Mouse (Mus musculus): ENCODE data around the gene Lrp1. TPM values are rescaled to one million over a fixed set of nuclear protein-coding genes. Genes with fewer than 3 reads are reported as not detected.
"Not testable (repeated sequence)": the region's sequence is repeated elsewhere in the genome, so short reads cannot be mapped to it uniquely, and the experiment has no call there.

Lrp1 gene
- polyA plus RNA-seq, 1 experiment from 2014 or later, result 71.2 TPM

DNA sequence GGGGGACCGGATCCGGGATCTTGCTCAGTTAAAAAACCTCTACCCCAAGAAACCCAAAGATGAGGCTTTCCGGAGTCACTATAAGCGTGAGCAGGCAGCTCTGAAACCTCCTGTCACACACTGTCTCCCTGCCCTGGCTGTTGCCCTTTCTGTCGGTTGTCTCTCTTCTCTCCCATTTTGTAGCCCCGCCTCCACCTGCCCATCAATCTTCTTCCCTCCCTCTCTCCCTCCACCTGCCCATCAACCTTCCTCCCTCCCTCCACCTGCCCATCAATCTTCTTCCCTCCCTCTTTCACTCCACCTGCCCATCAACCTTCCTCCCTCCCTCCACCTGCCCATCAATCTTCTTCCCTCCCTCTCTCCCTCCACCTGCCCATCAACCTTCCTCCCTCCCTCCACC lies 36.7 kb upstream of the Lrp1 start:
- Histone ChIP-seq H3K4me1 (replicated peaks; ENCODE audit: control insufficient read depth, insufficient read depth, low read length) (peaks cover 10% of the 10 kb centered on the region), H3K27me3 (ENCODE audit: control insufficient read depth, insufficient read depth, low read length) (peaks cover 13% of the 10 kb centered on the region)
- not testable (repeated sequence) for H3K9me3 ChIP-seq (ENCODE audit: control insufficient read depth, low read length); H3K9ac ChIP-seq (ENCODE audit: low read length); ATAC-seq (replicated peaks; ENCODE audit: low FRiP score); H3K27ac ChIP-seq (ENCODE audit: low read depth, low read length); H3K36me3 ChIP-seq (ENCODE audit: control insufficient read depth, insufficient read depth, low read length); DNase-seq (ENCODE audit: low spot score); H3K4me2 ChIP-seq (ENCODE audit: low read depth, low read length, severe bottlenecking); H3K4me3 ChIP-seq (ENCODE audit: low read depth, low read length)
- WGBS, result 55% methylated on average over 6 of the region's 6 CpGs

DNA sequence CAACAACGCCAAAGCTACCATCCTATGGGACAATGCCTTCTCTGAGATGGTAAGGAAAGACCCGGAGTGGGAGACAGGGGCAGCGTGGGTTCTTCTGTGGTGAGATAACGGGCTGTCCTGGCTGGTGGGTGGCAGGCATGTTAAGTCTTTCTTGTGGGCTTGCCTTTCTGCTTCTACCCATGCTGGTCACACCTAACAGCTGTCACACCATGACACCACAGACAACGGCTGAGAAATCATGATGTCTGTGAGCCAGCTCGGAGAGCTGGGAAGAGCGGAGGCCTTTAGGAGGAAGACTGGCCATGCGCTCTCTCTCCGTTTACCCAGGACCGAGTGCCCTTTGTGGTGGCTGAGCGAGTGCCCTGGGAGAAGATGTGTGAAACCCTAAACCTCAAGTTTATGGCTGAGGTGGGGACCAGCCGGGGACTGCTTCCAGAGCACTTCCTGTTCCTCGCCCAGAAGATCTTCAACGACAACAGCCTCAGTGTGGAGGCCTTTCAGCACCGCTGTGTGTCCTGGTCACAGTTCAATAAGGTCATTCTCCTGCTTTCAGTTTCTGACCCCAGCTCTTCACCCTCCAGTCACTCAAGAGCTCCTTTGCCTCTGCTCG lies 34.1 kb upstream of the Lrp1 start:
- WGBS, result 83% methylated on average over 16 of the region's 16 CpGs
- H3K4me3 ChIP-seq (ENCODE audit: low read depth, low read length), result no peak overlapping the region
- no peak overlapping the region for H3K4me2 ChIP-seq (ENCODE audit: low read depth, low read length, severe bottlenecking)
- no peak overlapping the region for H3K9ac ChIP-seq (ENCODE audit: low read length)
- H3K27ac ChIP-seq (ENCODE audit: low read depth, low read length), result no peak overlapping the region
- DNase-seq (ENCODE audit: low spot score), result no peak
- no peak for ATAC-seq (replicated peaks; ENCODE audit: low FRiP score)
- no peaks in the 10 kb centered on the region for H3K4me1 ChIP-seq (replicated peaks; ENCODE audit: control insufficient read depth, insufficient read depth, low read length)
- no peaks in the 10 kb centered on the region for H3K27me3 ChIP-seq (ENCODE audit: control insufficient read depth, insufficient read depth, low read length)
- no peaks in the 10 kb centered on the region for H3K9me3 ChIP-seq (ENCODE audit: control insufficient read depth, low read length)
- no peaks in the 10 kb centered on the region for H3K36me3 ChIP-seq (ENCODE audit: control insufficient read depth, insufficient read depth, low read length)

GRCm38 (mm10) chr10:127652906-127653638 lies 32.1 kb upstream of the Lrp1 start:
- WGBS, result 57% methylated on average over 21 of the region's 21 CpGs
- no peak overlapping the region for H3K27ac ChIP-seq (ENCODE audit: low read depth, low read length)
- H3K4me1 ChIP-seq (replicated peaks; ENCODE audit: control insufficient read depth, insufficient read depth, low read length), result no peaks in the 10 kb centered on the region
- no peaks in the 10 kb centered on the region for H3K36me3 ChIP-seq (ENCODE audit: control insufficient read depth, insufficient read depth, low read length)
- H3K27me3 ChIP-seq (ENCODE audit: control insufficient read depth, insufficient read depth, low read length), result no peaks in the 10 kb centered on the region
- H3K9me3 ChIP-seq (ENCODE audit: control insufficient read depth, low read length), result no peaks in the 10 kb centered on the region
- no peak overlapping the region for H3K4me3 ChIP-seq (ENCODE audit: low read depth, low read length)
- H3K4me2 ChIP-seq (ENCODE audit: low read depth, low read length, severe bottlenecking), result no peak overlapping the region
- ATAC-seq (replicated peaks; ENCODE audit: low FRiP score), result no peak
- no peak for DNase-seq (ENCODE audit: low spot score)
- no peak overlapping the region for H3K9ac ChIP-seq (ENCODE audit: low read length)

DNA sequence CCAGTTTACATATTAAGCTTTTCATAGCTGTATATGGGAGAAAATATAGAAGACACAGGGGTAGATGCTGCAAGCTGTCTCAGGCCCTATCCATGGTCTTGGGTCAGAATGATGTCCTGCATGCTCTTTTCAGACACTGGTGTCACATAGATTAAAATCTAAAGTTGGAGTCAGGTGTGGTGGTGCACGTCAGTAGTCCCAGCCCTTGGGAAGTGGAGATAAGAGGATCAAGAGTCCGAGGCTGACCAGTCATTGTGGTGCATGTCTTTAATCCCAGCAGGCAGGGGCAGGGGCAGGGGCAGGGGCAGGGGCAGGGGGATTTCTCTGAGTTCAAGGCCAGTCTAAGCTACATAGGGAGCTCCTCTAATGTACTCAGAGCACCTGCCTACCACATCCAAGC lies 24.8 kb upstream of the Lrp1 start:
- DNase-seq (ENCODE audit: low spot score) (no peak), ATAC-seq (replicated peaks; ENCODE audit: low FRiP score) (no peak)
- Histone ChIP-seq H3K4me2 (ENCODE audit: low read depth, low read length, severe bottlenecking) (no peak overlapping the region), H3K27me3 (ENCODE audit: control insufficient read depth, insufficient read depth, low read length) (peaks cover 19% of the 10 kb centered on the region), H3K9ac (ENCODE audit: low read length) (no peak overlapping the region), H3K9me3 (ENCODE audit: control insufficient read depth, low read length) (no peaks in the 10 kb centered on the region), H3K36me3 (ENCODE audit: control insufficient read depth, insufficient read depth, low read length) (no peaks in the 10 kb centered on the region), H3K4me3 (ENCODE audit: low read depth, low read length) (no peak overlapping the region), H3K4me1 (replicated peaks; ENCODE audit: control insufficient read depth, insufficient read depth, low read length) (peaks cover 11% of the 10 kb centered on the region), H3K27ac (ENCODE audit: low read depth, low read length) (no peak overlapping the region)
- 29% methylated on average over 2 of the region's 2 CpGs for WGBS

GRCm38 (mm10) chr10:127643553-127644238 lies 22.7 kb upstream of the Lrp1 start:
- H3K9ac ChIP-seq (ENCODE audit: low read length), result peak overlapping the region; percentile 21
- no peaks in the 10 kb centered on the region for H3K9me3 ChIP-seq (ENCODE audit: control insufficient read depth, low read length)
- peak; percentile 50 for ATAC-seq (replicated peaks; ENCODE audit: low FRiP score)
- H3K4me1 ChIP-seq (replicated peaks; ENCODE audit: control insufficient read depth, insufficient read depth, low read length), result peaks cover 11% of the 10 kb centered on the region
- peaks cover 19% of the 10 kb centered on the region for H3K27me3 ChIP-seq (ENCODE audit: control insufficient read depth, insufficient read depth, low read length)
- DNase-seq (ENCODE audit: low spot score), result peak; percentile 76
- H3K4me3 ChIP-seq (ENCODE audit: low read depth, low read length), result peak overlapping the region; percentile 27
- H3K27ac ChIP-seq (ENCODE audit: low read depth, low read length), result no peak overlapping the region
- peak overlapping the region; percentile 48 for H3K4me2 ChIP-seq (ENCODE audit: low read depth, low read length, severe bottlenecking)
- no peaks in the 10 kb centered on the region for H3K36me3 ChIP-seq (ENCODE audit: control insufficient read depth, insufficient read depth, low read length)
- 2% methylated on average over 25 of the region's 25 CpGs for WGBS

- 4% methylated on average over 37 of the region's 37 CpGs for WGBS
- Histone ChIP-seq H3K4me2 (ENCODE audit: low read depth, low read length, severe bottlenecking) (peak within 1 kb of the TSS; percentile 48), H3K27ac (ENCODE audit: low read depth, low read length) (no peak within 1 kb of the TSS), H3K9me3 (ENCODE audit: control insufficient read depth, low read length) (no peaks in the 10 kb centered on the region), H3K27me3 (ENCODE audit: control insufficient read depth, insufficient read depth, low read length) (peaks cover 19% of the 10 kb centered on the region), H3K4me3 (ENCODE audit: low read depth, low read length) (peak within 1 kb of the TSS; percentile 27), H3K4me1 (replicated peaks; ENCODE audit: control insufficient read depth, insufficient read depth, low read length) (peaks cover 11% of the 10 kb centered on the region), H3K9ac (ENCODE audit: low read length) (peak within 1 kb of the TSS; percentile 21), H3K36me3 (ENCODE audit: control insufficient read depth, insufficient read depth, low read length) (no peaks in the 10 kb centered on the region)
- peak; percentile 45 for ATAC-seq (replicated peaks; ENCODE audit: low FRiP score)
- peak; percentile 73 for DNase-seq (ENCODE audit: low spot score)
Measured at GRCm38 (mm10) chr10:127642772-127643552, 22.0 kb upstream of the Lrp1 start, which contains the start of gene Stat6. Gene Stat6, plus strand, starts transcription at chr10:127642986.

GRCm38 (mm10) chr10:127641861-127642771 lies 21.2 kb upstream of the Lrp1 start:
- Histone ChIP-seq H3K27ac (ENCODE audit: low read depth, low read length) (no peak overlapping the region), H3K27me3 (ENCODE audit: control insufficient read depth, insufficient read depth, low read length) (peaks cover 19% of the 10 kb centered on the region), H3K9ac (ENCODE audit: low read length) (peak overlapping the region; percentile 21; the same call in 1 of the 2 replicates), H3K4me3 (ENCODE audit: low read depth, low read length) (no peak overlapping the region), H3K9me3 (ENCODE audit: control insufficient read depth, low read length) (no peaks in the 10 kb centered on the region), H3K4me2 (ENCODE audit: low read depth, low read length, severe bottlenecking) (peak overlapping the region; percentile 48; the same call in 1 of the 2 replicates), H3K36me3 (ENCODE audit: control insufficient read depth, insufficient read depth, low read length) (no peaks in the 10 kb centered on the region), H3K4me1 (replicated peaks; ENCODE audit: control insufficient read depth, insufficient read depth, low read length) (peaks cover 11% of the 10 kb centered on the region)
- DNase-seq (ENCODE audit: low spot score) (peak; percentile 89), ATAC-seq (replicated peaks; ENCODE audit: low FRiP score) (peak; percentile 76)
- WGBS, result 6% methylated on average over 19 of the region's 19 CpGs
